Mouse (Mus musculus): ENCODE measurements around the gene Gosr1.
"Not testable (repeated sequence)": the region's sequence is repeated elsewhere in the genome, so short reads cannot be mapped to it uniquely, and the experiment has no call there.

Gene Gosr1

GRCm38 (mm10) chr11:76763053-76763740 is at the start of gene Gosr1:
TSS of gene Gosr1 (minus strand) at chr11:76763579.
- DNase-seq (ENCODE audit: low spot score in 2 of 2), result peak; percentile 79 to 96

- no peak for DNase-seq (ENCODE audit: low spot score in 2 of 2)
Observed at GRCm38 (mm10) chr11:76810706-76811495, 47.5 kb upstream of the Gosr1 start.

GRCm38 (mm10) chr11:76809450-76809849 is 46.1 kb upstream of the Gosr1 start:
- DNase-seq (ENCODE audit: low spot score in 2 of 2), result peak in 1 of 2 experiments; percentile 28

GRCm38 (mm10) chr11:76808550-76808949 is 45.2 kb upstream of the Gosr1 start:
- DNase-seq (ENCODE audit: low spot score in 2 of 2), result no peak

GRCm38 (mm10) chr11:76807007-76807679 is 43.8 kb upstream of the Gosr1 start:
- DNase-seq (ENCODE audit: low spot score in 2 of 2), result no peak

- no peak for DNase-seq (ENCODE audit: low spot score in 2 of 2)
Observed at GRCm38 (mm10) chr11:76806026-76806425, 42.6 kb upstream of the Gosr1 start.

GRCm38 (mm10) chr11:76805072-76805471 is 41.7 kb upstream of the Gosr1 start:
- DNase-seq (ENCODE audit: low spot score in 2 of 2), result not testable (repeated sequence)

- DNase-seq (ENCODE audit: low spot score in 2 of 2), result no peak
Observed at GRCm38 (mm10) chr11:76803266-76803665, 39.9 kb upstream of the Gosr1 start.

GRCm38 (mm10) chr11:76797236-76797635 is 33.9 kb upstream of the Gosr1 start:
- DNase-seq (ENCODE audit: low spot score in 2 of 2), result no peak

GRCm38 (mm10) chr11:76795326-76795725 is 31.9 kb upstream of the Gosr1 start:
- no peak for DNase-seq (ENCODE audit: low spot score in 2 of 2)

GRCm38 (mm10) chr11:76791331-76791730 is 28.0 kb upstream of the Gosr1 start:
- DNase-seq (ENCODE audit: low spot score in 2 of 2), result no peak

GRCm38 (mm10) chr11:76789252-76789651 is 25.9 kb upstream of the Gosr1 start:
- DNase-seq (ENCODE audit: low spot score in 2 of 2), result peak in 1 of 2 experiments; percentile 55

- DNase-seq (ENCODE audit: low spot score in 2 of 2), result no peak
Observed at GRCm38 (mm10) chr11:76775533-76775932, 12.2 kb upstream of the Gosr1 start.

GRCm38 (mm10) chr11:76773811-76774210 is 10.4 kb upstream of the Gosr1 start:
- no peak for DNase-seq (ENCODE audit: low spot score in 2 of 2)

GRCm38 (mm10) chr11:76770566-76770965 is 7.2 kb upstream of the Gosr1 start:
- DNase-seq (ENCODE audit: low spot score in 2 of 2), result no peak

- DNase-seq (ENCODE audit: low spot score in 2 of 2), result no peak
Observed at GRCm38 (mm10) chr11:76763741-76764122, 353 bp upstream of the Gosr1 start.

GRCm38 (mm10) chr11:76752276-76752675 is 11.1 kb downstream of the Gosr1 start:
- DNase-seq (ENCODE audit: low spot score in 2 of 2), result no peak

- DNase-seq (ENCODE audit: low spot score in 2 of 2), result no peak
Observed at GRCm38 (mm10) chr11:76748819-76749218, 14.6 kb downstream of the Gosr1 start.

- DNase-seq (ENCODE audit: low spot score in 2 of 2), result no peak
Observed at GRCm38 (mm10) chr11:76745921-76746320, 17.5 kb downstream of the Gosr1 start.

GRCm38 (mm10) chr11:76744550-76744949 is 18.8 kb downstream of the Gosr1 start:
- peak in 1 of 2 experiments; percentile 61 for DNase-seq (ENCODE audit: low spot score in 2 of 2)

- DNase-seq (ENCODE audit: low spot score in 2 of 2), result no peak
Observed at GRCm38 (mm10) chr11:76742511-76742910, 20.9 kb downstream of the Gosr1 start.

GRCm38 (mm10) chr11:76739125-76739524 is 24.3 kb downstream of the Gosr1 start:
- no peak for DNase-seq (ENCODE audit: low spot score in 2 of 2)
